Mouse (Mus musculus) urinary bladder, adult 18-20 months (tissue): ENCODE results near the gene Ypel5.

ENCODE experiments used
- DNase-seq, 2 experiments: peaks; one replicate each; pipeline ENCODE4 v3.0.0; 2022; ENCODE audit warnings: low spot score in 2 of 2, mixed read lengths in 2 of 2

The Ypel5 gene

GRCm38 (mm10) chr17:72836158-72837115 lies at the start of gene Ypel5:
TSS of gene Ypel5 (plus strand) at chr17:72836453.
- DNase-seq, result peak; percentile 92 to 98

- DNase-seq, result no peak
These were observed 48.3 kb upstream of the Ypel5 start for GRCm38 (mm10) chr17:72787886-72788436.

- DNase-seq, result no peak
These were observed 43.0 kb upstream of the Ypel5 start for GRCm38 (mm10) chr17:72793278-72793677.

- no peak for DNase-seq
These were observed 41.6 kb upstream of the Ypel5 start for GRCm38 (mm10) chr17:72794660-72795059.

GRCm38 (mm10) chr17:72795392-72796047 lies 40.7 kb upstream of the Ypel5 start:
- DNase-seq, result no peak

- DNase-seq, result no peak
These were observed 39.7 kb upstream of the Ypel5 start for GRCm38 (mm10) chr17:72796506-72796905.

- peak in 1 of 2 experiments; percentile 13 for DNase-seq
These were observed 38.4 kb upstream of the Ypel5 start for GRCm38 (mm10) chr17:72797867-72798266.

GRCm38 (mm10) chr17:72809942-72810654 lies 26.2 kb upstream of the Ypel5 start:
- no peak for DNase-seq

- DNase-seq, result no peak
These were observed 22.6 kb upstream of the Ypel5 start for GRCm38 (mm10) chr17:72813419-72814315.

GRCm38 (mm10) chr17:72817574-72817973 lies 18.7 kb upstream of the Ypel5 start:
- DNase-seq, result no peak

GRCm38 (mm10) chr17:72819714-72820113 lies 16.5 kb upstream of the Ypel5 start:
- no peak for DNase-seq

- no peak for DNase-seq
These were observed 15.8 kb upstream of the Ypel5 start for GRCm38 (mm10) chr17:72820425-72820824.

GRCm38 (mm10) chr17:72821923-72822322 lies 14.3 kb upstream of the Ypel5 start:
- no peak for DNase-seq

GRCm38 (mm10) chr17:72826916-72827534 lies 9.2 kb upstream of the Ypel5 start:
- no peak for DNase-seq

- peak in 1 of 2 experiments; percentile 21 for DNase-seq
These were observed 8.1 kb upstream of the Ypel5 start for GRCm38 (mm10) chr17:72828027-72828678.

GRCm38 (mm10) chr17:72828687-72829086 lies 7.6 kb upstream of the Ypel5 start:
- no peak for DNase-seq

- DNase-seq, result peak; percentile 85 to 89
These were observed 973 bp downstream of the Ypel5 start for GRCm38 (mm10) chr17:72837140-72837712.

- no peak for DNase-seq
These were observed 1.7 kb downstream of the Ypel5 start for GRCm38 (mm10) chr17:72837824-72838474.

- DNase-seq, result no peak
These were observed 2.7 kb downstream of the Ypel5 start for GRCm38 (mm10) chr17:72839000-72839399.
